ENCODE assay signal across 9 mouse cellular contexts in the genomic region with DNA sequence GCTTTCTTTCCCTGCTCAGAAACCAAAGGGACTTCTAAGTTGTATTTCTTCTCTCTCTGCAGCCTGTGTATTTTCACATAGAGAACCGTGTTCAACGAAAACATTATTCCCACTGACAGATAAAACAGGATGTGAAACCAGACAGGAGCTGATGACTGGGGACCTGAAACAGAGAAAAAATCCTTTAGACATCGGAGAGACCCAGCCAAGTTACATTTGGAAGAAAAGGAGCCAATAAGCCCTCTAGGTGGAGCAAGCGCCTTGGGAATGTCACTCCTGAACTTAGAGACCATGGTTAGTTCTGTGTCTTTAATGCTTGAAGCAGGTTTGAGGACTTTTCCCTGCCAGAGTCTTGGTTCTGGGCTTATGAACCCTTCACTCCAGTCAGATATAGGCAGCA. TPM values are rescaled to one million over a fixed set of nuclear protein-coding genes. Genes with fewer than 3 reads are reported as not detected.
DNase-seq lines count a peak whose midpoint lies in the region; ATAC-seq and TF ChIP-seq lines count a peak whose summit lies in the region.
"Had no signal": no experiment of that assay in that cellular context is flagged by ENCODE, and none has a peak within 500 bp of the region (broad histone marks: within the 10 kb centered on the region; RNA-seq: fewer than 3 reads in every experiment).

No protein-coding gene starts in this region.

- no peak for TF ChIP-seq POLR2A in lung, adult 2 months (IDR thresholded peaks at IDR 0.05; ENCODE audit: borderline replicate concordance, extremely low read depth, low read depth, low read length)

- WGBS in lung, embryonic 16.5 days: 1% methylated on average over 4 of the region's 4 CpGs
- 11% methylated on average over 4 of the region's 4 CpGs for WGBS in lung, adult 2 months

- no peaks in the 10 kb centered on the region for H3K36me3 ChIP-seq in lung, embryonic 16.5 days (ENCODE audit: control insufficient read depth, insufficient read depth, low read length)

- H3K9ac ChIP-seq in lung, embryonic 16.5 days (ENCODE audit: low read length): no peak overlapping the region

- peak overlapping the region; percentile 9; the same call in 1 of the 2 replicates for H3K4me2 ChIP-seq in lung, embryonic 16.5 days (ENCODE audit: low read depth, low read length)

- H3K9me3 ChIP-seq in lung, embryonic 16.5 days (ENCODE audit: control insufficient read depth, low read length): no peaks in the 10 kb centered on the region

- H3K4me3 ChIP-seq in lung, embryonic 16.5 days (ENCODE audit: low read length): no peak overlapping the region
- H3K4me3 ChIP-seq in lung, adult 2 months (replicated peaks; ENCODE audit: extremely low read depth, low read depth, low read length): no peak overlapping the region

- H3K4me1 ChIP-seq in lung, embryonic 16.5 days (replicated peaks; ENCODE audit: control insufficient read depth, insufficient read depth, low read length): no peaks in the 10 kb centered on the region
- H3K4me1 ChIP-seq in lung, adult 2 months (ENCODE audit: control insufficient read depth, insufficient read depth, low read length): no peaks in the 10 kb centered on the region

- no peak for TF ChIP-seq CTCF in lung, adult 2 months (IDR thresholded peaks at IDR 0.05; ENCODE audit: insufficient read depth, low read length)

- peak; percentile 56 for DNase-seq in adrenal gland, postnatal 14 days
- no peak for DNase-seq in adrenal gland, adult 2 months
- no peak for DNase-seq in lung, adult 2 months
- peak; percentile 41 for DNase-seq in heart, postnatal 4 days
- DNase-seq in lung, postnatal 36 days: peak; percentile 53
- DNase-seq in urinary bladder, postnatal 36 days (ENCODE audit: low spot score in 2 of 2): no peak
- no peak for DNase-seq in natural killer cell, adult 2 months (ENCODE audit: low spot score in 2 of 2)

- no peak for ATAC-seq in lung, embryonic 16.5 days (ENCODE audit: low read depth)

- H3K27me3 ChIP-seq in lung, embryonic 16.5 days (ENCODE audit: control insufficient read depth, insufficient read depth, low read depth, low read length): peaks cover 9% of the 10 kb centered on the region

- H3K27ac ChIP-seq in lung, embryonic 16.5 days (ENCODE audit: low read length): no peak overlapping the region

RNA-seq across cellular contexts. Expression of a gene that starts 9.3 kb away (rescaled TPM):
- total RNA-seq in adrenal gland, postnatal 14 days (2021): 0.56 and 1.3 TPM in 2 replicates
- total RNA-seq in adrenal gland, adult 2 months (2021): 1 to 10 TPM; 1.9 to 2.1 TPM
- 2.2 and 2.3 TPM in 2 replicates for polyA plus RNA-seq in adrenal gland, adult 2 months (2012; rRNA removed)
- polyA plus RNA-seq in lung, embryonic 16.5 days (2015; fragmentation: Nextera tagmentation; extraction: Ambion mirVana): 2.3 and 2.7 TPM in 2 replicates
- 2.9 and 3.6 TPM in 2 replicates for polyA plus RNA-seq in lung, adult 2 months (2012; rRNA removed)
- total RNA-seq in heart, postnatal 4 days (2021): under 1 TPM; 0.57 to 0.70 TPM

RNA-seq across cellular contexts. Expression of a gene that starts 14.9 kb away (rescaled TPM):
- total RNA-seq in adrenal gland, postnatal 14 days (2021): 370 and 432 TPM in 2 replicates
- 10 to 100 TPM; 61.7 to 85.5 TPM for total RNA-seq in adrenal gland, adult 2 months (2021)
- polyA plus RNA-seq in adrenal gland, adult 2 months (2012; rRNA removed): 0.93 TPM in 1 of 2 replicates, not detected in the other
- polyA plus RNA-seq in lung, embryonic 16.5 days (2015; fragmentation: Nextera tagmentation; extraction: Ambion mirVana): 13.0 and 14.5 TPM in 2 replicates
- 1.1 and 1.8 TPM in 2 replicates for polyA plus RNA-seq in lung, adult 2 months (2012; rRNA removed)
- total RNA-seq in heart, postnatal 4 days (2021): 100 to 1,000 TPM; 767 to 799 TPM

RNA-seq across cellular contexts. Expression of a gene that starts 16.0 kb away (rescaled TPM):
- 357 and 406 TPM in 2 replicates for total RNA-seq in adrenal gland, postnatal 14 days (2021)
- total RNA-seq in adrenal gland, adult 2 months (2021): 10 to 100 TPM; 50.8 to 65.4 TPM
- polyA plus RNA-seq in adrenal gland, adult 2 months (2012; rRNA removed): 30.9 and 38.0 TPM in 2 replicates
- 55.7 and 61.1 TPM in 2 replicates for polyA plus RNA-seq in lung, embryonic 16.5 days (2015; fragmentation: Nextera tagmentation; extraction: Ambion mirVana)
- polyA plus RNA-seq in lung, adult 2 months (2012; rRNA removed): 33.2 and 40.7 TPM in 2 replicates
- 100 to 1,000 TPM; 856 to 901 TPM for total RNA-seq in heart, postnatal 4 days (2021)

RNA-seq across cellular contexts. Expression of a gene that starts 21.3 kb away (rescaled TPM):
- total RNA-seq in adrenal gland, postnatal 14 days (2021): 54.1 and 56.9 TPM in 2 replicates
- 10 to 100 TPM; 15.2 to 26.7 TPM for total RNA-seq in adrenal gland, adult 2 months (2021)
- polyA plus RNA-seq in adrenal gland, adult 2 months (2012; rRNA removed): 2.7 and 2.8 TPM in 2 replicates
- polyA plus RNA-seq in lung, embryonic 16.5 days (2015; fragmentation: Nextera tagmentation; extraction: Ambion mirVana): 9.8 and 12.3 TPM in 2 replicates
- polyA plus RNA-seq in lung, adult 2 months (2012; rRNA removed): 5.1 and 5.6 TPM in 2 replicates
- 10 to 100 TPM; 81.1 to 87.3 TPM for total RNA-seq in heart, postnatal 4 days (2021)

RNA-seq across cellular contexts. Expression of a gene that starts 38.0 kb away (rescaled TPM):
- 3.1 and 3.8 TPM in 2 replicates for total RNA-seq in adrenal gland, postnatal 14 days (2021)
- total RNA-seq in adrenal gland, adult 2 months (2021): 1 to 10 TPM in 1 of 2 experiments, not detected in 1; 2.0 TPM
- not detected in 2 replicates for polyA plus RNA-seq in adrenal gland, adult 2 months (2012; rRNA removed)
- 1.0 and 2.3 TPM in 2 replicates for polyA plus RNA-seq in lung, embryonic 16.5 days (2015; fragmentation: Nextera tagmentation; extraction: Ambion mirVana)
- not detected in 2 replicates for polyA plus RNA-seq in lung, adult 2 months (2012; rRNA removed)
- under 1 TPM; 0.16 to 0.81 TPM for total RNA-seq in heart, postnatal 4 days (2021)
- polyA plus RNA-seq: gonadal fat pad, adult 2 months had no signal

Comparison
In these comparisons a context has a peak if more than half of its experiments do, and no peak if none do; other contexts are left out.
1. DNase-seq: peak in adrenal gland, postnatal 14 days (single experiment), heart, postnatal 4 days (single experiment) and lung, postnatal 36 days (single experiment); none in adrenal gland, adult 2 months (single experiment), lung, adult 2 months (single experiment), urinary bladder, postnatal 36 days (0 of 2) and natural killer cell, adult 2 months (0 of 2).